Comparison of ENCODE assay signal across 8 mouse cellular contexts in the genomic region with DNA sequence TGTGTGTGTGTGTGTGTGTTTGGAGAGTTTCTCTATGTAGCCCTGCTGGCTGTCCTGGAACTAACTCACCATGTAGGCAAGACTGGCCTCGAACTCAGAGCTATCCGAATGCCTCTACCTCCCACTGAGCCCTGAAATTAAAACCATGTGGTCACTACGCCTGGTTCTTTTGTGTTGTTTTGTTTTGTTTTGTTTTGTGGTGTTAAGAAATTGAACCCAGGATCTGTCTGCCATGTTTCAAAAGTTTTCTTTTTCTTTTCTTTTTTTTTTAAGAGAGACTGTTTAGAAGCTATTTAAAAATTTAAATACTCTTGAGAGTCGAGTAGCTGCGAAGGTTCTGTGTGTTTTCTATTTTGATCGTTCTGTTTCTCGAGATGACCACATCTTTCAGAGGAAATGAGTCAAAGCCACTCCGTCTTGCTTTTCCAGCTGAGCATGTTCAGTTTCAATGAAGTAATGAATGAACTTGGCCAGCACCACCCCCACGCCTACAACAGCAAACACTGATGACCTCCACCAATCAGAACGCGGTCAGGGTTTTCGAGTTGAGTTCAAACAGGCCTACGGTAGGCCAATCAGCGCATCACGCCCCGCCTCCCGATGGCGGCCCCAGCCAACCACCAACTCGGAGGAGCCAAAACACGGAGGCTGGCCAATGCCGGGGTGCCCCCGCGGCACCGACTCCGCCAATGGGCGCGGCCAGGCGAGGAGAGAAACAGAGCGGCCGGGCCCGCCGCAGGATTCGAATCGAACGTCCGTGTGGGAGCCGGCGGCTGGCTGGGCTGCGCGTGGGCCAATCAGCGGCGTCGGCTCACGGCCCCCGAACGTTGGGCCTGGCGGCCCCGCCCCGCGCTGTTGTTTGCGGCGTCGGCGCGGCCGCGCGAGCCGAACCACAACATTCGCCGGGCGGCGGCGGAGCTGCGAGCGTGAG. TPM values are rescaled to one million over a fixed set of nuclear protein-coding genes. Genes with fewer than 3 reads are reported as not detected.
A peak's percentile ranks its signal among the peaks of the same experiment; 100 is the strongest.
DNase-seq lines count a peak whose midpoint lies in the region; ATAC-seq lines count a peak whose summit lies in the region.

A gene (plus strand): TSS at position 739 of the 931 bp plus-strand sequence.

- ATAC-seq in inflammation-experienced regulatory T-cells, adult 6 months: peak; percentile 93
- ATAC-seq in megakaryocyte-erythroid progenitor cell, adult 5-6 weeks (replicated peaks; ENCODE audit: low FRiP score, low TSS enrichment, poor library complexity, severe bottlenecking): peak; percentile 94

- peak; percentile 100 for DNase-seq in adrenal gland, adult (ENCODE audit: inconsistent age in 2 of 2, low spot score in 1 of 2)
- peak; percentile 99 for DNase-seq in embryo, embryonic 10.5 days (ENCODE audit: low spot score)
- peak; percentile 100 for DNase-seq in gastrocnemius, postnatal 14 days
- peak; percentile 99 to 100 for DNase-seq in left cerebral cortex, postnatal 10 days (ENCODE audit: extremely low spot score in 1 of 2, low spot score in 2 of 2)
- peak; percentile 99 for DNase-seq in right cerebral cortex, postnatal 25 days
- DNase-seq in urinary bladder, postnatal 4 days (ENCODE audit: low spot score in 2 of 2): peak; percentile 99 to 100

- intact Hi-C loops in gastrocnemius, postnatal 14 days (cut with DNase I; ENCODE audit: low total_unique reads): no loop called here
- intact Hi-C loops in left cerebral cortex, postnatal 10 days (cut with DNase I): no loop called here

RNA-seq across cellular contexts. Expression of the gene that starts here (rescaled TPM):
- 10 to 100 TPM; 42.6 to 58.9 TPM for total RNA-seq in gastrocnemius, postnatal 14 days (2021)
- polyA plus RNA-seq in inflammation-experienced regulatory T-cells, adult 6 months (2017; shearing (Covaris generic)): 10 to 100 TPM; 10.4 to 14.6 (median 10.6) TPM
- total RNA-seq in left cerebral cortex, postnatal 10 days (2021): 10 to 100 TPM; 31.3 to 31.7 TPM
- total RNA-seq in megakaryocyte-erythroid progenitor cell, adult 5-6 weeks (2014; fragmentation: Nextera tagmentation): 68.8 and 89.9 TPM in 2 replicates
- 65.8 and 93.3 TPM in 2 replicates for total RNA-seq in megakaryocyte-erythroid progenitor cell, adult 5-6 weeks (2017)

Comparison
In these comparisons a context has a peak if more than half of its experiments do, and no peak if none do; other contexts are left out.
1. Peak in every context shown above with its lines: DNase-seq and ATAC-seq.